Mouse (Mus musculus) brown adipose tissue, adult 24 weeks (tissue): ENCODE measurements around the gene Wdhd1. TPM values are rescaled to one million over a fixed set of nuclear protein-coding genes. Genes with fewer than 3 reads are reported as not detected.

ENCODE experiments used
- H3K27ac ChIP-seq: fragments of 200-500 bp; replicated peaks from 2 replicates; pipeline ENCODE4 v1.5.1; 2012; ENCODE audit warnings: low read depth, mild to moderate bottlenecking, low read length
- H3K4me1 ChIP-seq: fragments of 200-500 bp; 2 replicates; pipeline ENCODE4 v1.6.1; 2012; ENCODE audit warnings: low read length, mixed read lengths; ENCODE audit not compliant: control insufficient read depth, insufficient read depth, insufficient read length
- H3K4me3 ChIP-seq: fragments of 200-500 bp; 2 replicates; pipeline ENCODE4 v1.5.1; 2012; ENCODE audit warnings: low read depth, mild to moderate bottlenecking, low read length, moderate library complexity; ENCODE audit not compliant: insufficient read depth
- polyA plus RNA-seq: library from polyadenylated mRNA; stranded (reverse); fragments of >200 nt; gene quantifications from 2 replicates; pipeline ENCODE4 v1.2.4, GENCODE M21; 2012; ENCODE audit not compliant: missing spikeins, insufficient read depth, insufficient read length

The Wdhd1 gene
- polyA plus RNA-seq, 1 experiment: 3.2 TPM

DNA sequence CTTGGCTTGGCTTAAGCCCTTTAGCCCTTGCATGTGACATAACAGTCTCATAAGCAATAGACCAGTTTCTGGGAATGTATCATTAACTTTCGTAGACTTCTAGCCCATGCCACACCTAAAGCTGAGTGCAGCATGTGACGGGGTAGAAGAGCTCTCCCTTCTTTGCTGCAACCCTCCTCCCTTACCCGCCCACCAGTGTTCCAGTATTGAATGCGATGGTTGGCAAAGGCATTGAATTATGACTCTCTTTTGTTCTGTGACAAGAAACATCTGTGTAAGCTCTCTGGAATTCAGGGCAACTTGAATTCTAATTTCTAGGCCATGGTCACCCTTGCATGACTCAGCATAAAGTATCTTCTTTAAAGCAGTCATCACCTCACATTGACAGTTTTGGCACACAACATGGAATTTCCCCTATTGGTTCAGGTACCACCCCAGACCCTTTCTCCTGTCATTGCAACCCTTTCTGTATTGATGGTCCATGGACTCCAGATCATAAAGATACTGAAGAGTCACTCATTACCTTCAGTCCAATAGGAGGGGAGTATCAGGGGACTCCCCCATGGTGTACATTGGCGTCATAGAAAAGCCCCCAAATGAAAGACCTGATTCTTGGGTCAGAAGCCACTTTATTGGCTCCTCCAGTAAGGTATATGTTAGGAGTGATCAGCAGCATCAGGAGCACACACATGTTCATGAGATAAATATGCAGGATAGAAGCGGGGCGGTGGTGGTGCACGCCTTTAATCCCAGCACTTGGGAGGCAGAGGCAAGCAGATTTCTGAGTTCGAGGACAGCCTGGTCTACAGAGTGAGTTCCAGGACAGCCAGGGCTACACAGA lies 57.7 kb downstream of the Wdhd1 start:
- no peak overlapping the region for H3K4me3 ChIP-seq
- H3K4me1 ChIP-seq: no peaks in the 10 kb centered on the region
- no peak overlapping the region for H3K27ac ChIP-seq

GRCm38 (mm10) chr14:47216541-47216940 lies 60.1 kb downstream of the Wdhd1 start:
- no peak overlapping the region for H3K27ac ChIP-seq
- H3K4me3 ChIP-seq: no peak overlapping the region
- no peaks in the 10 kb centered on the region for H3K4me1 ChIP-seq

DNA sequence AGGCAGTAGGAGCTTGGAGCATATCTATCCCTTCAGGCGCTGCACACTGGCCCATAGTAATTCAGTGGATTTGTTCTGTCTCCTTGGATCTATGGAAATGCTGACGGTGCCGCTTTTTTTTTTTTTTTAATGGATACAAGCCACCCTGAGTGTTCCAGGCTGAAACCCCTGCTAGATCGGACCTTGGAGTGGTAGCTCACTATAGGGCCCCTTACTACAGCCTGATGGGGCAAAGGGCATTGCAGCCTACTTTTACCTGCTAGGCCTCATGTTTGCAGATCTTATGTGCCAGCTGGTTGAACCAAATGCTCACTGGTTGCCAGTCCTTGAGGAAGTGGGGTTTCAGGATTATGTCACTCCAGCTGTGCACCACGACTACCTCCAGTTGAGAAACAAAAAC lies 62.3 kb downstream of the Wdhd1 start:
- no peak overlapping the region for H3K4me3 ChIP-seq
- H3K4me1 ChIP-seq: no peaks in the 10 kb centered on the region

DNA sequence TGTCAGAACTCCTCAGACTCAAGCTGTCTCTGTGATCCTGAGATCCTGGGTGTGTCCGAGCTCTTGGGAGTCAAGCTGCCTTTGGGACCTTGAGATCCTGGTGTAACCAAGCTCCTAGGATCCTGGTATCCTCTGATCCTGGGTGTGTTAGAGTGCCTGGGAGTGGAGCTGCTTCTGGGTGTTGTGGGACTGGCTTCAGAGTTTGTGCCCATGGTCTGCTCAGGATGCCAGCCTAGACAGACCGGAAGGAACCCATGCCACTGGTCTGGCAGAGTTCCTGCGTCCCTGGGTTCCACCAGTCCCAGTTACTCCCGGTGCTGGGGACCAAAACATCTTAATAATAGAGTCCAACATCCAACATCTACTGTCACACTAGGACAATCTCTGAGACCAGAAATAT lies 63.4 kb downstream of the Wdhd1 start:
- no peak overlapping the region for H3K27ac ChIP-seq
- no peaks in the 10 kb centered on the region for H3K4me1 ChIP-seq
- H3K4me3 ChIP-seq: no peak overlapping the region

More for the DNA sequence above, 62.3 kb downstream of the Wdhd1 start:
- H3K27ac ChIP-seq: no peak overlapping the region

DNA sequence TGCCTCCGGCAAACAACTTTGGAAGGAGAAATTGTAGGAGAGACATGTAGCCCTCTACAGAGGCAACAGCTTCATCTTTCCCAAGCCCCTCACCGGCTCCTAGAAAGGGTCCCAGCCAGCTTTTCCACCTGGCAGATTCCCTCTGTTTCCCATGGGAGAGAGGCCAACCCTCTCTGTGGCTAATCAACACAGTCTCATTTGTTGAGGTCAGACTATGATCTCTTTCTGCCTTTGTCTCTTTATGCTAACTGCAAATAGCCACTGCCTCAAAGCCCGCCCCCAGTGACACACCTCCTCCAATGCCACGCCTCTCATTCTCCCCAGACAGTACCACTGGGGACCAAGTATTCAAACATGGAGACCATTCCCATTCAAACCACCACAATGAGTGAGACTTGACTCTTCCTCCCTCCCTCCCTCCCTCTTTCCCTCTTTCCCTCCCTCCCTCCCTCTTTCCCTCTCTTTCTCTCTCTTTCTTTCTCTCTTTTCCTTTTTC lies 66.9 kb downstream of the Wdhd1 start:
- Histone ChIP-seq H3K4me3 (no peak overlapping the region), H3K4me1 (no peaks in the 10 kb centered on the region), H3K27ac (no peak overlapping the region)

- no peak overlapping the region for H3K4me3 ChIP-seq
- H3K27ac ChIP-seq: no peak overlapping the region
- no peaks in the 10 kb centered on the region for H3K4me1 ChIP-seq
Observed at GRCm38 (mm10) chr14:47208564-47209493, 67.8 kb downstream of the Wdhd1 start.

DNA sequence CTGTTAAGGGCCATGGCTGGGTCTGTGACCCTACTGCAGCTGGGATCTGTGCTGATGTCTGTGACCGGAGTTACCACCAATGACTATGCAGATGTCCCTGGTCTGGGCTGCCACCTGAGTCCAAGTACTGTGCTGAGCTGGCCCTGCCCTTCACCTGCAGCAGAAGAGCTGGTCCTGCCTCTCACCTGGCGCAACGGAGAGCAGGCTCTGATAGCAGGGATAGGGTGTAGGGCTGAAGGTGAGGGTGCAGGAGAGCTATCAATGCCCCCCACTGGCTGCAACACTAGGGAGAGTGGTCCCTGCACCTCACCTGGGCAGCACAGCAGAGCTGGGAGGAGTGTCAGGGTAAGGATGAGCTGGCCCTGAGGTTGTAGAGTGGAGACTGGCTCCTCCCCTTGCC lies 70.1 kb downstream of the Wdhd1 start:
- no peaks in the 10 kb centered on the region for H3K4me1 ChIP-seq
- H3K4me3 ChIP-seq: no peak overlapping the region

DNA sequence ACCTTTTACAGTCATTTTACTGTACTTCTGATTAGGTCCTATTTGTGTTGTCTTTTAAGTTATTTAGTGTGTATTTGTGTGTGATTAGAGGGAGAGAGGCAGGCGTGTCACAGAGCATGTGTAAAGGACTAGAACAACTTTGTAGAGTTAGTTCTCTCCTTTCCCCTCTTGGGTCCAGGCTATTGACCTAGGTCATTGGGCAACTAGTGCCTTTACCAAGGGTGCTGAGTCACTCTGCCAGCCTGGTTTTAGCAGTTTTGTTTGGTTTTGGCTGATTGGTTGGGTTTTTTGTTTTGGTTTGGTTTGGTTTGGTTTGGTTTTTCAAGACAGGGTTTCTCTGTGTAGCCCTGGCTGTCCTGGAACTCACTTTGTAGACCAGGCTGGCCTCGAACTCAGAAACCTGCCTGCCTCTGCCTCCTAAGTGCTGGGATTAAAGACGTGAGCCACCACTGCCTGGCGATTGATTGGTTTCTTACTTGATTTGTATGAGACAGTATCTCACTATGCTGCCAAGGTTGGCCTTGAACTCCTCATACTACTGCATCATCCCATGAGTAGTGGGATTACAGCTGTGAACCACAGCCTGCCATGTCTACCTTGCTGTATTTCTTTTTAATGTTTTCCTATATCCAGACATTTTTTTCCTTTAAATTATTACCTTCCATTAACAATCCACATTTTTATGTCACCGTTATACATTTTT lies 71.2 kb downstream of the Wdhd1 start:
- no peak overlapping the region for H3K4me3 ChIP-seq
- H3K27ac ChIP-seq: no peak overlapping the region
- no peaks in the 10 kb centered on the region for H3K4me1 ChIP-seq

More for the DNA sequence above, 70.1 kb downstream of the Wdhd1 start:
- H3K27ac ChIP-seq: no peak overlapping the region

- H3K4me1 ChIP-seq: no peaks in the 10 kb centered on the region
- H3K4me3 ChIP-seq: no peak overlapping the region
- H3K27ac ChIP-seq: no peak overlapping the region
Observed at GRCm38 (mm10) chr14:47197340-47197739, 79.3 kb downstream of the Wdhd1 start.

- Histone ChIP-seq H3K4me3 (no peak overlapping the region), H3K27ac (no peak overlapping the region), H3K4me1 (no peaks in the 10 kb centered on the region)
Observed at GRCm38 (mm10) chr14:47196711-47197110, 79.9 kb downstream of the Wdhd1 start.

DNA sequence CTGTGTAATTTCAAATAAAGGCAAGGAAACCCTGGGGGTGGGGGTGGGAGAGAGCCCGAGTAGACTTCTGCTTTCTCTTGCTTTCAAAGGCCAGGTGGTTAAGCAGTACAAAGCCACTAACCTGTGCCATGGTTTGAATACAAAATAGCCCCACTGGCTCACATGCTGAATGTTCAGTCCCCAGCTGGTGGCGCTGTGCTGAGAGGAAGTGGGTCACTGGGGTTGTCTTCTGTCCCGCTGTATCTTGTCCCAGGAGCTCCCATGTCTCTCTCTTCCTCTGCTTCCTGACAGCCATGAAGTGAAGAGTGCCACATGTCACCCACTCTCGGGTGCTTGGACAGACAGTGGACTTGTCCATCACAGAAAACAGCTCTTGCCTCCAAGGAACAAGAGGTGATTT lies 82.6 kb downstream of the Wdhd1 start:
- no peaks in the 10 kb centered on the region for H3K4me1 ChIP-seq
- H3K4me3 ChIP-seq: no peak overlapping the region
- no peak overlapping the region for H3K27ac ChIP-seq

DNA sequence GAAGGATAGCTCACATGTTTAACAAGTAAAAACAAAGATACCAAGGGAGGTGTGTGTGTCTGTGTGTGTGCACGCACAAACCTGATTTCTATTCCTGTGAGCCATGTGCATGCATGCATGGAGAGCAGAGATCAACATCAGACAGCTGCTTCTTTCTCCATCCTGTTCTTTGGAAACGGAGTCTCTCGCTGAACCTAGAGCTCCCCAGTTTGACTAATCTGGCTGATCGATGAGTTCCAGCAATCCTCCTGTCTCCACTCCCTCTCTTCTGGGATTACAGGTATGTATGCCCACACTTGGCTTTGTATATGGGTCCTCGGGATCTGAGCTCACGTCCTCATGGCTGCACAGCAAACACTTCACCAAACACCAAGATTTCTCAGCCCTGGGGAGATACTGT lies 83.2 kb downstream of the Wdhd1 start:
- Histone ChIP-seq H3K4me1 (no peaks in the 10 kb centered on the region), H3K27ac (no peak overlapping the region), H3K4me3 (no peak overlapping the region)

- Histone ChIP-seq H3K4me1 (no peaks in the 10 kb centered on the region), H3K27ac (no peak overlapping the region)
Observed at GRCm38 (mm10) chr14:47191861-47192260, 84.8 kb downstream of the Wdhd1 start.

More at GRCm38 (mm10) chr14:47191861-47192260, 84.8 kb downstream of the Wdhd1 start:
- no peak overlapping the region for H3K4me3 ChIP-seq
